ENCODE assay signal across 8 mouse cellular contexts in genomic region chr4:133728256-133728655, GRCm38 (mm10). TPM values are rescaled to one million over a fixed set of nuclear protein-coding genes. Genes with fewer than 3 reads are reported as not detected.
DNase-seq lines count a peak whose midpoint lies in the region; ATAC-seq and TF ChIP-seq lines count a peak whose summit lies in the region.

No protein-coding gene starts in this region.

- H3K4me3 ChIP-seq in gastrocnemius, adult 2 months = no peak overlapping the region
- no peak overlapping the region for H3K4me3 ChIP-seq in lung, embryonic 16.5 days (ENCODE audit: low read length)
- no peak overlapping the region for H3K4me3 ChIP-seq in forebrain, embryonic 14.5 days (ENCODE audit: low read depth, low read length)

- H3K4me1 ChIP-seq in lung, embryonic 16.5 days (replicated peaks; ENCODE audit: control insufficient read depth, insufficient read depth, low read length) = peaks cover 66% of the 10 kb centered on the region
- H3K4me1 ChIP-seq in forebrain, embryonic 14.5 days (ENCODE audit: control insufficient read depth, insufficient read depth, low read length) = peaks cover 60% of the 10 kb centered on the region

- no peak for ATAC-seq in lung, embryonic 16.5 days (ENCODE audit: low read depth)
- no peak for ATAC-seq in forebrain, embryonic 14.5 days

- no peak for DNase-seq in gastrocnemius, adult 2 months
- no peak for DNase-seq in gastrocnemius, postnatal 36 days
- DNase-seq in lung, postnatal 10 days = no peak
- DNase-seq in forebrain, embryonic 14.5 days (ENCODE audit: low spot score) = peak; percentile 59
- peak; percentile 62 for DNase-seq in naive thymus-derived CD4-positive, alpha-beta T cell, adult 2 months (ENCODE audit: low read depth)
- DNase-seq in layer of hippocampus, adult 11-12 months (ENCODE audit: low spot score) = no peak
- no peak for DNase-seq in gastrocnemius, adult 8-10 months (ENCODE audit: low spot score in 2 of 2)

- no peaks in the 10 kb centered on the region; the same call in 1 of the 2 replicates for H3K36me3 ChIP-seq in lung, embryonic 16.5 days (ENCODE audit: control insufficient read depth, insufficient read depth, low read length)
- H3K36me3 ChIP-seq in forebrain, embryonic 14.5 days (ENCODE audit: control insufficient read depth, insufficient read depth, low read length) = 0 out of 2 replicates have a peak, but pooled peaks cover 4% of the 10 kb centered on the region

- TF ChIP-seq CTCF in gastrocnemius, adult 2 months (IDR thresholded peaks at IDR 0.05) = no peak

- no peak overlapping the region for H3K4me2 ChIP-seq in lung, embryonic 16.5 days (ENCODE audit: low read depth, low read length)
- H3K4me2 ChIP-seq in forebrain, embryonic 14.5 days (ENCODE audit: low read length) = peak overlapping the region; percentile 49

- H3K9ac ChIP-seq in lung, embryonic 16.5 days (ENCODE audit: low read length) = no peak overlapping the region
- peak overlapping the region; percentile 43 for H3K9ac ChIP-seq in forebrain, embryonic 14.5 days (ENCODE audit: low read length)

- H3K27ac ChIP-seq in gastrocnemius, adult 2 months = peak overlapping the region; percentile 29; the same call in 1 of the 2 replicates
- H3K27ac ChIP-seq in lung, embryonic 16.5 days (ENCODE audit: low read length) = peak overlapping the region; percentile 52; the same call in 1 of the 2 replicates
- H3K27ac ChIP-seq in forebrain, embryonic 14.5 days (ENCODE audit: low read depth, low read length) = peak overlapping the region; percentile 94

- WGBS in lung, embryonic 16.5 days = 33% methylated on average over 9 of the region's 9 CpGs
- 16% methylated on average over 9 of the region's 9 CpGs for WGBS in forebrain, embryonic 14.5 days

- H3K9me3 ChIP-seq in lung, embryonic 16.5 days (ENCODE audit: control insufficient read depth, low read length) = no peaks in the 10 kb centered on the region
- H3K9me3 ChIP-seq in forebrain, embryonic 14.5 days (replicated peaks; ENCODE audit: control insufficient read depth, low read length) = no peaks in the 10 kb centered on the region

- intact Hi-C loops in gastrocnemius, adult 2 months (cut with DNase I) = loop anchor here (2.0 kb wide), 1 partner anchor 17 kb away; no protein-coding TSS in a partner anchor
- intact Hi-C loops in gastrocnemius, postnatal 36 days (cut with DNase I) = no loop called here

- H3K27me3 ChIP-seq in lung, embryonic 16.5 days (ENCODE audit: control insufficient read depth, insufficient read depth, low read depth, low read length) = no peaks in the 10 kb centered on the region
- H3K27me3 ChIP-seq in forebrain, embryonic 14.5 days (replicated peaks; ENCODE audit: control insufficient read depth, insufficient read depth, low read length) = no peaks in the 10 kb centered on the region

RNA-seq across cellular contexts. Expression of gene Arid1a, which starts 28.3 kb away (rescaled TPM):
- total RNA-seq in gastrocnemius, adult 2 months (2021) = 10 to 100 TPM; 24.1 to 26.2 TPM
- 10 to 100 TPM; 18.1 to 24.4 TPM for total RNA-seq in gastrocnemius, postnatal 36 days (2021)
- 28.4 and 28.9 TPM in 2 replicates for polyA plus RNA-seq in lung, embryonic 16.5 days (2015; fragmentation: Nextera tagmentation; extraction: Ambion mirVana)
- 30.9 and 35.4 TPM in 2 replicates for polyA plus RNA-seq in forebrain, embryonic 14.5 days (2014; fragmentation: Nextera tagmentation; extraction: Ambion mirVana)
- 10 to 100 TPM; 23.3 to 27.5 (median 26.0) TPM for total RNA-seq in gastrocnemius, adult 8-10 months (2022)

RNA-seq across cellular contexts. Expression of gene Pigv, which starts 55.8 kb away (rescaled TPM):
- 10 to 100 TPM; 10.4 to 11.7 TPM for total RNA-seq in gastrocnemius, adult 2 months (2021)
- 10 to 100 TPM in 1 of 2 experiments, 1 to 10 TPM in 1; 8.4 to 10.4 TPM for total RNA-seq in gastrocnemius, postnatal 36 days (2021)
- polyA plus RNA-seq in lung, embryonic 16.5 days (2015; fragmentation: Nextera tagmentation; extraction: Ambion mirVana) = 20.1 and 20.7 TPM in 2 replicates
- 7.0 and 8.1 TPM in 2 replicates for polyA plus RNA-seq in forebrain, embryonic 14.5 days (2014; fragmentation: Nextera tagmentation; extraction: Ambion mirVana)
- total RNA-seq in gastrocnemius, adult 8-10 months (2022) = 10 to 100 TPM; 12.3 to 16.0 (median 12.5) TPM

Comparison
In these comparisons a context has a peak if more than half of its experiments do, and no peak if none do; other contexts are left out.
1. DNase-seq: peak in forebrain, embryonic 14.5 days (single experiment) and naive thymus-derived CD4-positive, alpha-beta T cell, adult 2 months (single experiment); none in gastrocnemius, adult 2 months (single experiment), gastrocnemius, postnatal 36 days (0 of 2), lung, postnatal 10 days (single experiment), layer of hippocampus, adult 11-12 months (single experiment) and gastrocnemius, adult 8-10 months (0 of 2).
2. H3K27ac ChIP-seq: peak in every context shown above with its lines; median percentile 94 in forebrain, embryonic 14.5 days; 52 in lung, embryonic 16.5 days; 29 in gastrocnemius, adult 2 months.